Mouse (Mus musculus) stomach, postnatal 0 days (tissue): ENCODE results near the gene Morn1.

Experiments
- CTCF ChIP-seq: IDR thresholded peaks from 2 replicates; pipeline ENCODE4 v1.5.1; 2016; ENCODE audit warnings: antibody characterized with exemption, low read depth, mild to moderate bottlenecking, moderate library complexity
- EP300 ChIP-seq: optimal IDR thresholded peaks from 2 replicates; pipeline ENCODE3; 2016; ENCODE audit warnings: antibody characterized with exemption

- TF ChIP-seq CTCF (no peak), EP300 (no peak)
These were observed 100.9 kb downstream of the Morn1 start for GRCm38 (mm10) chr4:155187192-155187674.
